Mouse (Mus musculus): ENCODE data around the gene Gm136.

DNA sequence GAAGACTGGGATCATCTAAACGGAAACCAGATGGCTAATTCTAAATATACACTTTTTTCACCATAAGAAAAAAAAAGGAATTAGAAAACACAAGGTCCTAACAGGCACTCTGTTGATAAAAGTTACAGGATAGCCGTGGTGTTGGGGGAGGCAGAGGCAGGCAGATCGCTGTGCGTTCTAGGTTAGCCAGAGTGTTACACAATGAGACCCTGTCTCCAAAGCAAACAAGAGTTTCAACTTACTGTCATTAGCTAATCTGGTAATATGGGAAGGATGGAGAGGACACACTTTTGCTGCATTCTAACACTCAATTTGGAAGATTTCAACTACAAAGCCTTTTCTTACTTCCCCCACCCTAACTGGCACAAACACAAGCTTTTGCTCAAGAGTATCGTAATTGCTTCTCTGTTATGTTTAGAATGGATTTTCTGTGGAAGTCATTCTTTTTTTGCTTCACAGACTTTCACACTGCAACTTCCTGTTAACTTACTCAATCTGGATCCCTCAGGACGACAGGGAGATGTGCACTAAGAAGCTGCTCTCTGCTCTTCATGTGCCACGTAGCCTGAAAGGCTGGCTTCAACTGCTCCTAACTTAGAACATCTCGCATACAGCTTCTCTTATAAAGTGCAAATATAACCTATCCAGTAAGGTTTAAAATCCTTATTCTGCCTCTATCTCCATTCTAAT, 41.4 kb upstream of the Gm136 start:
- no peak for TF ChIP-seq MAX (IDR thresholded peaks at IDR 0.05; ENCODE audit: low read length)
- no peak for TF ChIP-seq CTCF (conservative IDR thresholded peaks at IDR 0.05 in 1 of 2, IDR thresholded peaks at IDR 0.05 in 1 of 2; ENCODE audit: low read depth in 2 of 2, low read length in 2 of 2)
- TF ChIP-seq EP300 (IDR thresholded peaks at IDR 0.05; ENCODE audit: low read length), result no peak
- no peak for TF ChIP-seq RAD21 (IDR thresholded peaks at IDR 0.05; ENCODE audit: low read depth, low read length)
- no peak for TF ChIP-seq USF1 (IDR thresholded peaks at IDR 0.05; ENCODE audit: low read depth, low read length)
- no peak for TF ChIP-seq POLR2A (IDR thresholded peaks at IDR 0.05; ENCODE audit: low read depth, low read length)
- no peak for TF ChIP-seq TCF12 (IDR thresholded peaks at IDR 0.05; ENCODE audit: low read depth, low read length)
- no peak for TF ChIP-seq HCFC1 (IDR thresholded peaks at IDR 0.05; ENCODE audit: low read depth, low read length)
- TF ChIP-seq ELF1 (IDR thresholded peaks at IDR 0.05; ENCODE audit: low read depth, low read length), result no peak
- TF ChIP-seq KAT2A (IDR thresholded peaks at IDR 0.05; ENCODE audit: insufficient replicate concordance, low read length), result no peak
- no peak for TF ChIP-seq CHD1 (IDR thresholded peaks at IDR 0.05; ENCODE audit: low read depth, low read length)
- TF ChIP-seq POLR2AphosphoS2 (IDR thresholded peaks at IDR 0.05; ENCODE audit: low read depth, low read length), result no peak
- no peak for TF ChIP-seq MAZ (IDR thresholded peaks at IDR 0.05; ENCODE audit: low read depth, low read length)

Data from CH12.LX (cell line).